Mouse (Mus musculus) heart, adult 18-20 months (tissue): ENCODE measurements at regions not wholly inside any gene's neighbourhood (a gene's known extent, or its start where the extent isn't known, plus 50 kb on each side); places are given as distances from the start of the nearest gene placed in this dataset.
A peak's percentile ranks its signal among the peaks of the same experiment; 100 is the strongest.
"Not testable (repeated sequence)": the region's sequence is repeated elsewhere in the genome, so short reads cannot be mapped to it uniquely, and the experiment has no call there.

ENCODE experiments used
- DNase-seq, 2 experiments: peaks; one replicate each; pipeline ENCODE4 v3.0.0; 2021 to 2022; ENCODE audit warnings: mixed read lengths in 1 of 2

DNA sequence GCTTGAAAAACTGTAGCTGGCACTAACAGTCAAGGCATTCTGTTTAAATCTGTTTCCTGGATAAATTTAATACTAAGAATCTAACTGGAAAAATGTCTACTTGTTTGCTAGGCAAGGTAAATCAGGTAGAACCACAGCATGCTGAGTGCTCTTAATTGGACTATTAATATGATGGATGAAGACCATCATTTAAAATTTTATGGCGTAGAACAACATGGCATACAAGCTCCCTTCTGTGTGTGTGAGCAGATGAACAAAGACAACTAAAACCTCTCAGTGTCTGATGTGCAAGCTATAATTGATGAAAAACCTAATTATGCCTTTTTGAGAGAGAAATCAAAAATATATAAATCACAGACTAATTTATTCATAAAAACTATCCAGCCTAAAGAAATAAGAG, 705.7 kb upstream of the Cobl start:
- no peak for DNase-seq

GRCm38 (mm10) chr11:13151901-13152300, 687.1 kb upstream of the Cobl start:
- DNase-seq, result no peak

DNA sequence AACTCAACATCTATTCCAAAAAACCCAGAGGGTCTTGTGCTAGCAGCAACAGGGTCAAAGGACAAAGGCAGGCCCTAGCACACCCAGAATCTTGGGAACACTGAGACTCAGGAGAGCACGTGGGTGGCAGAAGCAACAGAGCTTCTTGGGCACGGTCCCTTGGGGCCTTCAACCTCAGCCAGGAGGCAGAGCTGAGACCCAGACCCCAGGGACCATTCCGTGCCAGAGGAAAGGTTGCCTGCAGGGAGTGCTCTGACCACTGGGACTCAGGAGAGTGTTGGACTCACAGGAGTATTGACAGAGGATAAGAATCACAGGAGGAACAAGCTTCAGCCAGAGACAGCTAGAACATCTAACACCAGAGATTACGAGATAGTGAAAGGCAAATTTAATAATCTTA, 678.0 kb upstream of the Cobl start:
- not testable (repeated sequence) for DNase-seq

- DNase-seq, result no peak
These were observed 662.0 kb upstream of the Cobl start for GRCm38 (mm10) chr11:13126808-13127207.

DNA sequence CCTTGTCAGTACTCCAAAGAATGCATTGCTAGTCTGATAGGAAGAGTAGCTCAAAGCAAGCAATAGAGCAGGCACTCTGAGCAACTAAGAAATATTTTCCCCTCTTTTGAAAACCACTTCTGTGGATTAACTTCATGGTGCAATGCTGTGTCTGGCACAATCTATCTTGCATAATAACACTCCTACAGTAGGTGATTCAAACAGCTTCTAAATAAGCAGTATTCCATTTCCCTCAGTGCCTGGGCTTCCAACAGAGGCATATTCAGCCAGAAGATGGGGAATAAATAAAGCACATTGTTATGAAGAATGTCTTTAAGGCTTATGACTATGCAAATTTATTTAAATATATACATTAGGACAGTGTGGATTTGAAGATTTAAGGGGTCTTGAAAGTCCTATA, 647.7 kb upstream of the Cobl start:
- DNase-seq, result peak; percentile 35 to 48
